Mouse (Mus musculus) E14TG2a.4 (cell line): ENCODE results near the gene Dnajc17.

Experiments used
- H3K27me3 ChIP-seq: 2 replicates; pipeline ENCODE4 v1.6.1; 2014; ENCODE audit warnings: low read length, control low read depth; ENCODE audit not compliant: insufficient read depth
- H3K36me3 ChIP-seq: 2 replicates; pipeline ENCODE4 v1.6.1; 2014; ENCODE audit warnings: low read length, control low read depth; ENCODE audit not compliant: insufficient read depth
- H3K4me1 ChIP-seq: replicated peaks from 2 replicates; pipeline ENCODE4 v1.6.1; 2014; ENCODE audit warnings: low read depth, low read length, control low read depth
- H3K4me3 ChIP-seq: replicated peaks from 2 replicates; pipeline ENCODE4 v1.5.1; 2014; ENCODE audit warnings: mild to moderate bottlenecking, low read length
- H3K9me3 ChIP-seq: 2 replicates; pipeline ENCODE4 v1.6.1; 2014; ENCODE audit warnings: low read length, control low read depth
- CTCF ChIP-seq: conservative IDR thresholded peaks from 2 replicates; pipeline ENCODE4 v1.5.1; 2014; ENCODE audit warnings: low read length
- NANOG ChIP-seq: IDR thresholded peaks from 2 replicates; pipeline ENCODE4 v1.6.1; 2014; ENCODE audit warnings: borderline replicate concordance, low read length, mixed read lengths
- POU5F1 ChIP-seq: IDR thresholded peaks from 2 replicates; pipeline ENCODE4 v1.6.1; 2014; ENCODE audit warnings: low read length, borderline replicate concordance

Dnajc17 gene

DNA sequence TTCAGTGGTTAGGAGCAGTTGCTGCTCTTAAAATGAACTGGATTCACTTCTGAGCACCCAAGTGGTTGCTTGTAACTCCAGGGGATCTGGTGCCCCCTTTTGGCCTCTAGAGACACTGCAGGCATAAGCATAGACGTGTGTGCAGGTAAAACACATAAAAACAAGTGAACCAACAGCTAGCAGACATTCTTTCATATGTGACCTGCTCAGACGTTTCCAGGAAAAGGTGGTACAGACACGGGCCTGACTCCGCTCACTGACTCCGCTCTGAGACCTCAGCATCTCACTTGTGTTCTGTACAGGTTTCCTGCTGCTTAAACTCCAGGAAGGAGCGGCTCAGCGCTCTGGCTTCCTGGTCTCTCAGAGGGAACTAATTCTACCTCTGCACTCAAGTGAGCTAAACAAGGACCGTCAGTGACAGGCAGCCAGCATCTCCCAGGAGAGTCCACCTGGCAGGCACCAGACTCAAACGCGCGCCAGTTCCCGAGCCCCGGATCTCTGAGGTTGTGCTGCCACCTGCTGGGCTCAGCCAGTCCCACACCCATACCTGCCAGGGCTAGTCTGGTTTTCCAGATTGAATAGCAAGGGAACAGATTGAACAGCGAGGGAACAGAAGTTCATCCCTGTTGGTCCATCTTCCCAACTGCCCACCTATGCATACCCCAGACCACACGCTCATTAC, 19.4 kb downstream of the Dnajc17 start:
- TF ChIP-seq CTCF, result peak; percentile 78
- TF ChIP-seq NANOG, result no peak
- no peaks in the 10 kb centered on the region for H3K9me3 ChIP-seq
- peak overlapping the region; percentile 55; the same call in 1 of the 2 replicates for H3K4me3 ChIP-seq
- H3K36me3 ChIP-seq, result peaks cover 6% of the 10 kb centered on the region; the same call in 1 of the 2 replicates
- H3K27me3 ChIP-seq, result no peaks in the 10 kb centered on the region
- H3K4me1 ChIP-seq, result peaks cover 26% of the 10 kb centered on the region

DNA sequence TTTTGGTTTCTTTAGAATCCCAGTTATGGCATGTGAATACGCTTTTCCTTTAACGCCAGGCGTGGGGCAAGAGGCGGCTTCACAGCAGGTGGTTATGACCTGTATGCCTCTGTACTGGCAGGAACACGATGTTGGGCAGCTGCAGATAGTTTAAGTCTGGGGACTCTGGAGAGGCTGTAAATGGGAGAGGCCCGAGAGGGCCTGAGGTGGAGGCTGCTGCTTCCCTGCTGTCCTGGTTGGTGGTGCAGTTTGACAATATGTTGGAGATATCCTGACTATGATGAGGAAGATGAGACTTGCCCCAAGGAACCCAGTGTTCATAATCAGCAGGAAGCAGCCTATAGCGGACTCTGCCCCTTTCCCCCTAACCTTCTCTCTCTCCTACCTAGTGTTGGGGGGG, 25.7 kb downstream of the Dnajc17 start:
- TF ChIP-seq CTCF, result no peak
- no peak for TF ChIP-seq POU5F1
- TF ChIP-seq NANOG, result no peak
- no peaks in the 10 kb centered on the region for H3K9me3 ChIP-seq
- H3K4me1 ChIP-seq, result peaks cover 16% of the 10 kb centered on the region
- no peak overlapping the region for H3K4me3 ChIP-seq
- H3K36me3 ChIP-seq, result peaks cover 32% of the 10 kb centered on the region
- H3K27me3 ChIP-seq, result no peaks in the 10 kb centered on the region

DNA sequence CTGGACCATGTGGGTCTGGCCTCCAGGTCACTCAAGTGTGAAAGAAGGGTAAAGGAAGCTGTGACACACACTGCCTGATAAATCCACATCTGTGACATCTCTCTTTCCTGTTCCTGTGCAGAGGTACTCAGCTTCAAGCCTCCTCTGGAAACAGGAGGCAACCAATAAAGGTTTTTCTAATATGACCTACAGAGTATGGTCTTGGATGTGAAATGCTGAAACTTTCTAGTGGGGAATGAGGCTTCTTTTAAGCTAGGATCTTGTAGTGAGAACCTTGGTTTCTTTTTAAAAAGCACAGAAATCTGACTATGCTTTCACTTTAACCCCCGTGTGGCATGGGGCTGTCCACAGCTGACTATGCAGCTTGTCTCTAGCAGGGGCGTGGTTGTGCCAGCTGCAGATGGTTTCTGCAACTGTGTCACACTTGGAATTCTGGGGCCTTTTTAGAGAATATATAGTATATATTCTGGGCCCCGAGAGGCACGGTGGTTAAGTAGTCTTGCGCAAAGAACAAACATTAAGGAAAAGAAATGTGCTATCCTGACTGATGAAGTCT, 31.1 kb downstream of the Dnajc17 start:
- TF ChIP-seq NANOG, result no peak
- TF ChIP-seq CTCF, result no peak
- no peak for TF ChIP-seq POU5F1

DNA sequence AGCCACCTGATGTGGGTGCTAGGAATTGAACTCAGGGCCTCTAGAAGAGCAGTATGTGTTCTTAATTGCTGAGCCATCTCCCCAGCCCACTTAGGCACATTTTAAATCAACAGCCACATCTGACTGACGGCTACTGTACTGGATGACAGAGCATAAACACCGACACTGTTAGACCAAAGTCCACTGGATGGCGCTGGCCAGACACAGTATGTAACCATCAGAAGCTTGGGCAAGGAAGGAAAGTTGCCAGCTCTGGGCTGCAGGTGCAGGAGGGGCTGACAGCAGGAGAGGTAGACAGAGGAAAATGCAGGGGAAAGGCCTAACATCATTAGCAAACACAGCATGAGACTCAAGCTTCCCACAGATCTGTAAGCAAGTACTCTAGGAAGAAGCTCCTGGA, 31.8 kb downstream of the Dnajc17 start:
- no peak overlapping the region for H3K4me3 ChIP-seq
- no peaks in the 10 kb centered on the region for H3K27me3 ChIP-seq
- peaks cover 43% of the 10 kb centered on the region for H3K4me1 ChIP-seq
- no peaks in the 10 kb centered on the region for H3K9me3 ChIP-seq
- H3K36me3 ChIP-seq, result peaks cover 34% of the 10 kb centered on the region
- TF ChIP-seq POU5F1 (no peak), NANOG (no peak)

More for the DNA sequence above, 31.1 kb downstream of the Dnajc17 start:
- Histone ChIP-seq H3K9me3 (no peaks in the 10 kb centered on the region), H3K27me3 (no peaks in the 10 kb centered on the region), H3K4me1 (peaks cover 36% of the 10 kb centered on the region), H3K4me3 (no peak overlapping the region), H3K36me3 (peaks cover 34% of the 10 kb centered on the region)

DNA sequence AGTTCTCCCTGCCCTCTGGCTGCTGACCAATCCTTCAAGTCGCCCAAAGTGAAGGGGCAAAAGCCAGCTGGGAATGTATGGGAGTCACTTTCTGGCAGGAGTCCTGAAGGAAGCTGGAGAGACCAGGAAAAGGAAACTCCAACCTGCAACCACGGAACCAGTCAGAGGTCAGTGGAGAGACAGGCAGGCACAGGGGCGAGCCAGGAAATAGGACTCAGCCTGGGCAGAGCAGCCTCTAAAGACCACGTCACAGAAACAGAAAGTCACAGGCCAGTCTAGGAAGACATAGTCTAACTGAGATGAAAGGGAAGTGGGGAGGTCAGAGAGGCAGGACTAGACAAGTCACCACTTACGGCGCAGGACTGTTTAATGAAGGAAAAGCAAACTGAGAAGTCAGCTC, 33.0 kb downstream of the Dnajc17 start:
- peaks cover 31% of the 10 kb centered on the region for H3K36me3 ChIP-seq
- no peaks in the 10 kb centered on the region for H3K27me3 ChIP-seq
- no peak overlapping the region for H3K4me3 ChIP-seq
- peaks cover 43% of the 10 kb centered on the region for H3K4me1 ChIP-seq
- H3K9me3 ChIP-seq, result no peaks in the 10 kb centered on the region
- TF ChIP-seq CTCF, result no peak
- TF ChIP-seq NANOG, result no peak
- TF ChIP-seq POU5F1, result no peak

DNA sequence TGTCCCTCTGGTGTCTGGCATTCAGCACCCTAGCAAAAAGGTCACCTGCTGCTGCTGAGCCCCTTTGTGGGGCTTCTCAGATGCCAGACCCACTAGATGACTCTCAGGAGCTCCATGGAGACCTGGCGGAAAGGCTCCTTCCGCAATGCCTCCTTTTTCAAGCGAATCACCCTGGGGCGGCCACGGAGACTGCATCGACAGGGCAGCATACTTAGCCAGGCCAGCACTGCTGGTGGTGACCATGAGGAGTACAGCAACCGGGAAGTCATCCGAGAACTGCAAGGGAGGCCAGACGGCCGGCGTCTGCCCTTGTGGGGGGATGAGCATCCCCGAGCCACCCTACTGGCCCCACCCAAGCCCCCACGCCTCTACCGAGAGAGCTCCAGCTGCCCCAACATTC, 33.7 kb downstream of the Dnajc17 start:
- H3K27me3 ChIP-seq, result peaks cover 2% of the 10 kb centered on the region
- TF ChIP-seq CTCF, result no peak
- TF ChIP-seq POU5F1, result no peak
- no peak for TF ChIP-seq NANOG
- no peak overlapping the region for H3K4me3 ChIP-seq
- no peaks in the 10 kb centered on the region for H3K9me3 ChIP-seq
- peaks cover 24% of the 10 kb centered on the region for H3K36me3 ChIP-seq
- H3K4me1 ChIP-seq, result peaks cover 43% of the 10 kb centered on the region

DNA sequence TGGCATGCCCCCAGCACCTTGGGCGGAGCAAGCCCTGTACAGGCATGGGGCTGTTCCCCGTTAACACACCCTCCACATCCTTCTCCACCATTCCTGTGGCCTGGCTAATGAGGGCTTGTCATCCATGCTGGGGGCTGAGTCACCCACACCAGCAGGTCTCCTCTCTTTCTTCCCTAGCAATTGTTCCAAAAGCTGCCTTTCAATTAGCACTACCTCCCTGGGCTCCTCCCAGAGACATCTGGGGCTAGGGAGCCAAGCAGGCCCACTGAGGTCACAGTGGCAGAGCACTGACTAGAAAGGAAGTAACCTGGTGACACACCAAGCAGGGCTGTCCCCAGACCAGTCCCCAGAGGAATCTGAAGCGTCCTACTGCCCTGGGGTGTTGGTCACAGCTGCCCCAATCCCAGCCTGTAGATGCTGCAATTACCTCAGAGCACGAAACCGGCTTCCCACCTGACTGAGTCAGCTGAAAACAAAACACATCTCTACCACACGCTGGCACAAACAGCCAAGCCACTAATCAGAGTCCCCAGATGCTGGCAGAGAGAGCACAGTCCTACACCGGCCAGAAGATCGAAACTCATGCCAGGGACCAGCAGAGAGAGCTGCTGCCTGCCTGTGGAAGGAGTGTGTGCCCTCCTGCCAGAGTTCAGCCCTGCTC, 34.5 kb downstream of the Dnajc17 start, which contains the start of gene Gm14137:
Gene Gm14137 (plus strand): TSS at position 519 of the 661 bp plus-strand sequence.
- H3K27me3 ChIP-seq, result peaks cover 9% of the 10 kb centered on the region
- no peaks in the 10 kb centered on the region for H3K9me3 ChIP-seq
- peaks cover 43% of the 10 kb centered on the region for H3K4me1 ChIP-seq
- H3K36me3 ChIP-seq, result peaks cover 16% of the 10 kb centered on the region; the same call in 1 of the 2 replicates
- TF ChIP-seq POU5F1 (no peak), NANOG (no peak), CTCF (no peak)
- no peak within 1 kb of the TSS for H3K4me3 ChIP-seq

DNA sequence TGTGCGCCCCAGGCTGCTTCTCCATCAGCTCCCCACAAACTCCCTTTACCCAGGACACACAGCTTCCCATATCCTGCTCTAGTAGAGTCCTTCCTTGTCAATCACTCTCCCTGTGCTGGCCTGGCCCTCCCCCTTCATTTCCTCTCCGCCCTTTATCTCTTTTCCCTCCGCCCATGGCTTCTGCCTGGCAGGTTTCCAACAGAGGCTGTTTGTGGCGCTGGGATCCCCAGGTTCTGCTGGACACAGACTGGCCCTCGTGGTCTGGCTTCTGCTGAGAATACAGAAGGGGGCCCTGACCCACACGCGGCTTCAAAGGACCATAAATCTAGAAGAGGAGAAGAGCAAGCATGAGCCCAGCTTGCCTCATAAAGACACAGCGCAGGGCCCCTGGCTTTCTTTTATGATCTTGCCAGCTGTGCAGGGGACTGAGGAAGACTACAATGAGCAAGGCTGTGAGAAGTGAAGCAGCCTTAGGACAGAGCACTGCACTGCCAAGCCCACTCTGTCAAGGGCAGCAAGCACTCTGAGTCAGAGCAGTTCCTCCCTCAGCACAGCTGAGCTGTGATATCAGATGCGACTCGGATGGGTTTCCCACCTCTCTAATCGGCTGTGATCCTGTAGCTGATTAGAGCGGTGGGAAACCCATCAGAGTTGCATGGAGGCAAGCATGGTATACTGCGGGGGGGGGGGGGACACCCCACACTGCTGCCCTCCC, 35.6 kb downstream of the Dnajc17 start:
- Histone ChIP-seq H3K36me3 (0 out of 2 replicates have a peak, but pooled peaks cover 8% of the 10 kb centered on the region), H3K4me1 (peaks cover 45% of the 10 kb centered on the region), H3K9me3 (no peaks in the 10 kb centered on the region), H3K27me3 (peaks cover 19% of the 10 kb centered on the region), H3K4me3 (no peak overlapping the region)
- TF ChIP-seq POU5F1 (no peak), NANOG (no peak), CTCF (no peak)
